Mouse (Mus musculus): ENCODE measurements around the gene Soat2. TPM values are rescaled to one million over a fixed set of nuclear protein-coding genes. Genes with fewer than 3 reads are reported as not detected.

The Soat2 gene
- total and polyA plus RNA-seq, 3 experiments, result 0.28 to 10.4 (median 0.56) TPM

DNA sequence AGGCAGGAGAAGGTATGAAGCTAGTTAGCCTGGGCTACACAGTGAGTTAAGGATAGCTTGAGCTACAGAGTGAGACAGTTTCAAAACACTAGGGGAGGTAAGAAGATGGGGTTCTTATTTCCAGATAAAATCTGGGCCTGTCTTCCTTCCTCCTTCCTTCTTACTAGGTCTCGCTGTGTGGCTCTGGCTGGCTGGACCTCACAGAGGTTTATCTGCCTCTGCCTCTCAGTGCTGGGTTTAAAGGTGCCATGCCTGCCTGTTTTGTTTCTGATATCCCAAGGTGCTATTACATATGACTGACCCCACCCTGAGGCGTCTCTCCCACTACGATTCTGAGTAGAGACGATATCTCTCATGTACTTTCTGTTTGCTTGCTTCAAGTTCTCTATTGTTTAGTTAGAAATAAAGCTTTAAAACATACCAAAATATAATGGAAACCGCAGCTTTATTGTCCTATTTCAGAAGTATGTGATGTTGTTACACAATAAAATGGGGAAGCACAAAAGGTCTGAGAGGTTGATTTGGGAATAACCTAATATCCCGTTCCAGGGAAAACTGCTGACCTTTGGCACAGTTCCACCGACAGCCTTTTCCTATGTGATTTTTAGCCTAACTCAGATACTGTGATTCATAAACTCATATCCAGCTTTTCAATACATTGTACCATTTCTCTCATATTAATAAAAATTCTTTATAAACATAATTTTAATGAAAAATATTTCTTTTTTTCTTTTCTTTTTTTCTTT is 26.4 kb downstream of the Soat2 start:
- Histone ChIP-seq H3K27ac (ENCODE audit: insufficient read depth, low read depth) (no peak overlapping the region), H3K36me3 (replicated peaks in 1 of 2; ENCODE audit: control insufficient read depth in 1 of 2, insufficient read depth in 1 of 2, low read length in 1 of 2) (peaks cover 0 to 4% of the 10 kb centered on the region in 2 experiments), H3K9me3 (replicated peaks; ENCODE audit: low read length) (no peaks in the 10 kb centered on the region), H3K79me2 (replicated peaks; ENCODE audit: control insufficient read depth, extremely low read depth, insufficient read depth, poor library complexity, severe bottlenecking) (no peaks in the 10 kb centered on the region), H3K27me3 (replicated peaks) (no peaks in the 10 kb centered on the region), H3K4me2 (ENCODE audit: insufficient read depth, low read depth, poor library complexity, severe bottlenecking) (no peak overlapping the region), H3K4me1 (ENCODE audit: control insufficient read depth in 1 of 2, insufficient read depth in 2 of 2) (peaks cover 0 to 4% of the 10 kb centered on the region in 2 experiments; a peak in 2 of 4 replicates), H3K4me3 (replicated peaks in 1 of 3; ENCODE audit: low read depth in 2 of 3, low read length in 2 of 3, poor library complexity in 1 of 3) (no peak overlapping the region), H3K9ac (ENCODE audit: insufficient read depth, low read depth) (no peak overlapping the region)
- no peak for DNase-seq (ENCODE audit: extremely low read depth)
- in situ Hi-C loops (cut with MboI; ENCODE audit: low pct_ligation_motif_present, low pct_unique_long_range_greater_than_20kb, low sequenced_read_pairs) (no loop called here), dilution Hi-C loops (cut with MboI; ENCODE audit: extremely low pct_ligation_motif_present, extremely low pct_unique_long_range_greater_than_20kb, low sequenced_read_pairs) (no loop called here)
- TF ChIP-seq NELFE (IDR thresholded peaks at IDR 0.05; ENCODE audit: low read depth, low read length) (no peak), SMC3 (IDR thresholded peaks at IDR 0.05; ENCODE audit: low read depth, low read length) (no peak), NRF1 (IDR thresholded peaks at IDR 0.05; ENCODE audit: low read depth, low read length) (no peak), EP300 (IDR thresholded peaks at IDR 0.05; ENCODE audit: low read length) (no peak), JUN (IDR thresholded peaks at IDR 0.05; ENCODE audit: insufficient read depth, low read depth, low read length) (no peak), MXI1 (IDR thresholded peaks at IDR 0.05; ENCODE audit: low read depth, low read length) (no peak), GABPA (IDR thresholded peaks at IDR 0.05; ENCODE audit: insufficient replicate concordance, low read depth, low read length) (no peak), USF1 (IDR thresholded peaks at IDR 0.05; ENCODE audit: low read depth, low read length) (no peak), ZKSCAN1 (IDR thresholded peaks at IDR 0.05; ENCODE audit: borderline replicate concordance, low read depth, low read length) (no peak), ELF1 (IDR thresholded peaks at IDR 0.05; ENCODE audit: low read depth, low read length) (no peak), BHLHE40 (IDR thresholded peaks at IDR 0.05; ENCODE audit: low read depth, low read length) (no peak), USF2 (conservative IDR thresholded peaks at IDR 0.05; ENCODE audit: low read depth, low read length) (no peak), JUND (conservative IDR thresholded peaks at IDR 0.05; ENCODE audit: low read depth, low read length) (no peak), MAFK (IDR thresholded peaks at IDR 0.05; ENCODE audit: insufficient replicate concordance, low read length) (no peak), CHD2 (IDR thresholded peaks at IDR 0.05; ENCODE audit: low read length) (no peak), TBP (conservative IDR thresholded peaks at IDR 0.05; ENCODE audit: low read depth, low read length) (no peak), KAT2A (IDR thresholded peaks at IDR 0.05; ENCODE audit: insufficient replicate concordance, low read length) (no peak)

DNA sequence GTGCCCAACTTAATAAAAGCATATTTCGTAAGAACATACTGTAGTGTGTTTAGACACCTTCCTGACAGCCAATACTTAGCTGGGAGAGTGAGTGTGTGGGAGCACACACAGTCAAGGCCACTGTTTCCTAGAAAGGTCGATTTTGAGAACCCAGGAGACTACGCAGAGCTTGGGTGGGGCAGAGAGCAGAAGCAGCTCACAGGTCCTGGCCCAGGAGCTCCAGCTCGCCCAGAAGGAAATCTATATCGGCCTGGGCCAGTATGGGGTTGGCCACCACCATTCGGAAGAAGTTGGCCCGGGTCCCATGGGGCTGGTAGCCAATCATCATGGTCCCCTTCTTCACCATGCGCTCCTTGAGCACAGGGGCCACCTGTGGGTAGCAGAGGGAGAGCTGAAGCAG is 27.1 kb downstream of the Soat2 start:
- Histone ChIP-seq H3K36me3 (replicated peaks in 1 of 2; ENCODE audit: control insufficient read depth in 1 of 2, insufficient read depth in 1 of 2, low read length in 1 of 2) (peaks cover 0 to 4% of the 10 kb centered on the region in 2 experiments), H3K4me3 (replicated peaks in 1 of 3; ENCODE audit: low read depth in 2 of 3, low read length in 2 of 3, poor library complexity in 1 of 3) (no peak overlapping the region), H3K9me3 (replicated peaks; ENCODE audit: low read length) (no peaks in the 10 kb centered on the region), H3K79me2 (replicated peaks; ENCODE audit: control insufficient read depth, extremely low read depth, insufficient read depth, poor library complexity, severe bottlenecking) (no peaks in the 10 kb centered on the region), H3K4me2 (ENCODE audit: insufficient read depth, low read depth, poor library complexity, severe bottlenecking) (no peak overlapping the region), H3K9ac (ENCODE audit: insufficient read depth, low read depth) (no peak overlapping the region), H3K27me3 (replicated peaks) (no peaks in the 10 kb centered on the region), H3K27ac (ENCODE audit: insufficient read depth, low read depth) (no peak overlapping the region), H3K4me1 (ENCODE audit: control insufficient read depth in 1 of 2, insufficient read depth in 2 of 2) (peaks cover 0 to 4% of the 10 kb centered on the region in 2 experiments; a peak in 2 of 4 replicates)
- dilution Hi-C loops (cut with MboI; ENCODE audit: extremely low pct_ligation_motif_present, extremely low pct_unique_long_range_greater_than_20kb, low sequenced_read_pairs) (no loop called here), in situ Hi-C loops (cut with MboI; ENCODE audit: low pct_ligation_motif_present, low pct_unique_long_range_greater_than_20kb, low sequenced_read_pairs) (no loop called here)
- TF ChIP-seq IRF4 (IDR thresholded peaks at IDR 0.05; ENCODE audit: low read depth, low read length) (no peak), POLR2AphosphoS2 (IDR thresholded peaks at IDR 0.05; ENCODE audit: low read depth, low read length) (no peak), RCOR1 (conservative IDR thresholded peaks at IDR 0.05; ENCODE audit: low read depth, low read length) (no peak), TCF12 (IDR thresholded peaks at IDR 0.05; ENCODE audit: low read depth, low read length) (no peak)
- no peak for DNase-seq (ENCODE audit: extremely low read depth)

All from CH12.LX (cell line).